Mouse (Mus musculus): ENCODE data around the gene Enpp5.

Enpp5 gene

GRCm38 (mm10) chr17:44083156-44083555 lies 4.5 kb downstream of the Enpp5 start:
- intact Hi-C loops (cut with DNase I), result no loop called here

- intact Hi-C loops (cut with DNase I), result no loop called here
Measured at GRCm38 (mm10) chr17:44088226-44088625, 9.6 kb downstream of the Enpp5 start.

- intact Hi-C loops (cut with DNase I), result no loop called here
Measured at GRCm38 (mm10) chr17:44090916-44091315, 12.3 kb downstream of the Enpp5 start.

- intact Hi-C loops (cut with DNase I), result no loop called here
Measured at GRCm38 (mm10) chr17:44091512-44091911, 12.9 kb downstream of the Enpp5 start.

GRCm38 (mm10) chr17:44100486-44100885 lies 21.9 kb downstream of the Enpp5 start:
- intact Hi-C loops (cut with DNase I), result loop anchor here (2.0 kb wide), 1 partner anchor 20 kb away; no protein-coding TSS in a partner anchor

GRCm38 (mm10) chr17:44100906-44101305 lies 22.3 kb downstream of the Enpp5 start:
- intact Hi-C loops (cut with DNase I), result loop anchor here (2.0 kb wide), 1 partner anchor 20 kb away; no protein-coding TSS in a partner anchor

GRCm38 (mm10) chr17:44101961-44102360 lies 23.3 kb downstream of the Enpp5 start:
- intact Hi-C loops (cut with DNase I), result loop anchor here (2.0 kb wide), 1 partner anchor 21 kb away; no protein-coding TSS in a partner anchor

GRCm38 (mm10) chr17:44105287-44106138 lies 26.9 kb downstream of the Enpp5 start, which contains the start of gene Enpp4:
Enpp4 (minus strand) TSS chr17:44105809.
- intact Hi-C loops (cut with DNase I), result no loop called here

GRCm38 (mm10) chr17:44108331-44108730 lies 29.7 kb downstream of the Enpp5 start:
- intact Hi-C loops (cut with DNase I), result no loop called here

- intact Hi-C loops (cut with DNase I), result no loop called here
Measured at GRCm38 (mm10) chr17:44116584-44116983, 38.0 kb downstream of the Enpp5 start.

GRCm38 (mm10) chr17:44117721-44118120 lies 39.1 kb downstream of the Enpp5 start:
- intact Hi-C loops (cut with DNase I), result no loop called here

- intact Hi-C loops (cut with DNase I), result no loop called here
Measured at GRCm38 (mm10) chr17:44118231-44118630, 39.6 kb downstream of the Enpp5 start.

- intact Hi-C loops (cut with DNase I), result loop anchor here (10.0 kb wide), 1 partner anchor 307 kb away; no protein-coding TSS in a partner anchor
Measured at GRCm38 (mm10) chr17:44121366-44122100, 42.9 kb downstream of the Enpp5 start.

GRCm38 (mm10) chr17:44129092-44129750 lies 50.6 kb downstream of the Enpp5 start:
- intact Hi-C loops (cut with DNase I), result loop anchor here (10.0 kb wide), 1 partner anchor 314 kb away; no protein-coding TSS in a partner anchor

- intact Hi-C loops (cut with DNase I), result loop anchor here (1.0 to 2.0 kb wide), 3 partner anchors 54 to 432 kb away; no protein-coding TSS in a partner anchor
Measured at GRCm38 (mm10) chr17:44130429-44130828, 51.8 kb downstream of the Enpp5 start.

GRCm38 (mm10) chr17:44134106-44134505 lies 55.5 kb downstream of the Enpp5 start:
- intact Hi-C loops (cut with DNase I), result no loop called here

GRCm38 (mm10) chr17:44134545-44134944 lies 55.9 kb downstream of the Enpp5 start:
- intact Hi-C loops (cut with DNase I), result no loop called here

- intact Hi-C loops (cut with DNase I), result no loop called here
Measured at GRCm38 (mm10) chr17:44136018-44136417, 57.4 kb downstream of the Enpp5 start.

All from adrenal gland (tissue).